Mouse (Mus musculus) lung, postnatal 0 days (tissue): ENCODE measurements around the gene Dmxl2. TPM values are rescaled to one million over a fixed set of nuclear protein-coding genes. Genes with fewer than 3 reads are reported as not detected.

Source experiments
- ATAC-seq: fragments of 200-750 bp; cut with Nextera tagmentation; 2 replicates; pipeline ENCODE4 v1.8.0; 2017; ENCODE audit warnings: moderate library complexity
- DNase-seq: peaks from one replicate; pipeline ENCODE4 v3.0.0-alpha.2; 2016; ENCODE audit warnings: low spot score
- H3K27ac ChIP-seq: fragments of 300-500 bp; sonication (generic); 2 replicates; pipeline ENCODE4 v1.5.1; 2014; ENCODE audit warnings: antibody characterized with exemption, mild to moderate bottlenecking, low read length, mixed read lengths
- H3K27me3 ChIP-seq: fragments of 300-500 bp; sonication (generic); replicated peaks from 2 replicates; pipeline ENCODE4 v1.6.1; 2014; ENCODE audit warnings: low read length, mixed read lengths; ENCODE audit not compliant: insufficient read depth
- H3K36me3 ChIP-seq: fragments of 300-500 bp; sonication (generic); 2 replicates; pipeline ENCODE4 v1.6.1; 2014; ENCODE audit warnings: low read length, mixed read lengths; ENCODE audit not compliant: insufficient read depth
- H3K4me1 ChIP-seq: fragments of 300-500 bp; sonication (generic); 2 replicates; pipeline ENCODE4 v1.6.1; 2014; ENCODE audit warnings: antibody characterized with exemption, low read depth, low read length, mixed read lengths; ENCODE audit not compliant: insufficient read depth
- H3K4me2 ChIP-seq: fragments of 300-500 bp; sonication (generic); replicated peaks from 2 replicates; pipeline ENCODE4 v1.6.1; 2014; ENCODE audit warnings: low read depth, mild to moderate bottlenecking, low read length, moderate library complexity, mixed read lengths
- H3K4me3 ChIP-seq: fragments of 300-500 bp; sonication (generic); 2 replicates; pipeline ENCODE4 v1.5.1; 2014; ENCODE audit warnings: low read depth, low read length
- H3K9ac ChIP-seq: fragments of 300-500 bp; sonication (generic); replicated peaks from 2 replicates; pipeline ENCODE4 v1.6.1; 2014; ENCODE audit warnings: low read depth, mild to moderate bottlenecking
- H3K9me3 ChIP-seq: fragments of 300-500 bp; sonication (generic); 2 replicates; pipeline ENCODE4 v1.6.1; 2016; ENCODE audit warnings: low read length, mixed read lengths
- CTCF ChIP-seq: IDR thresholded peaks from 2 replicates; pipeline ENCODE4 v1.5.1; 2016; ENCODE audit warnings: antibody characterized with exemption, mild to moderate bottlenecking
- EP300 ChIP-seq: IDR thresholded peaks from 2 replicates; pipeline ENCODE4 v1.6.1; 2016; ENCODE audit warnings: antibody characterized with exemption, mild to moderate bottlenecking, control low read depth
- WGBS: fragments of 180-500 bp; shearing (Covaris S2); extraction: QIAGEN DNeasy Blood & Tissue Kit; methylation state at CpG from one replicate; pipeline ENCODE4 v1.1.7; 2014; 5-methylcytosine and 5-hydroxymethylcytosine counted together
- polyA plus RNA-seq: library from polyadenylated mRNA; unstranded; fragments of >200 nt; fragmentation: Nextera tagmentation; extraction: Ambion mirVana; gene quantifications from 2 replicates; pipeline ENCODE4 v1.2.1, GENCODE M21; 2015

Gene Dmxl2
- polyA plus RNA-seq, 1 experiment from 2014 or later: 4.8 TPM

GRCm38 (mm10) chr9:54489599-54489998 is 11.8 kb downstream of the Dmxl2 start:
- Histone ChIP-seq H3K27ac (no peak overlapping the region), H3K9ac (no peak overlapping the region), H3K27me3 (no peaks in the 10 kb centered on the region), H3K36me3 (no peaks in the 10 kb centered on the region), H3K9me3 (no peaks in the 10 kb centered on the region), H3K4me3 (no peak overlapping the region), H3K4me2 (no peak overlapping the region), H3K4me1 (no peaks in the 10 kb centered on the region)
- no peak for TF ChIP-seq CTCF
- DNase-seq: no peak
- WGBS: 57% methylated on average over 2 of the region's 2 CpGs
- ATAC-seq: no peak

GRCm38 (mm10) chr9:54484927-54485326 is 16.5 kb downstream of the Dmxl2 start:
- DNase-seq: no peak
- 84% methylated on average over 2 of the region's 2 CpGs for WGBS
- Histone ChIP-seq H3K9me3 (no peaks in the 10 kb centered on the region), H3K36me3 (no peaks in the 10 kb centered on the region), H3K9ac (no peak overlapping the region), H3K4me1 (no peaks in the 10 kb centered on the region), H3K4me2 (no peak overlapping the region), H3K4me3 (no peak overlapping the region), H3K27me3 (no peaks in the 10 kb centered on the region), H3K27ac (no peak overlapping the region)
- TF ChIP-seq CTCF: no peak
- TF ChIP-seq EP300: no peak
- ATAC-seq: no peak

- no peak overlapping the region for H3K9ac ChIP-seq
- no peak overlapping the region for H3K27ac ChIP-seq
- no peaks in the 10 kb centered on the region for H3K36me3 ChIP-seq
- H3K9me3 ChIP-seq: no peaks in the 10 kb centered on the region
- ATAC-seq: no peak
- 57% methylated on average over 4 of the region's 4 CpGs for WGBS
- no peak for DNase-seq
- TF ChIP-seq CTCF: no peak
- no peak for TF ChIP-seq EP300
- H3K4me2 ChIP-seq: no peak overlapping the region
- H3K4me3 ChIP-seq: no peak overlapping the region
- H3K4me1 ChIP-seq: no peaks in the 10 kb centered on the region
- H3K27me3 ChIP-seq: no peaks in the 10 kb centered on the region
These were observed 18.2 kb downstream of the Dmxl2 start for GRCm38 (mm10) chr9:54483215-54483614.

GRCm38 (mm10) chr9:54482763-54483162 is 18.7 kb downstream of the Dmxl2 start:
- Histone ChIP-seq H3K27ac (no peak overlapping the region), H3K27me3 (no peaks in the 10 kb centered on the region), H3K9me3 (no peaks in the 10 kb centered on the region), H3K4me3 (no peak overlapping the region), H3K9ac (no peak overlapping the region), H3K4me1 (no peaks in the 10 kb centered on the region), H3K36me3 (no peaks in the 10 kb centered on the region), H3K4me2 (no peak overlapping the region)
- ATAC-seq (no peak), DNase-seq (no peak)
- WGBS: 76% methylated on average over 4 of the region's 4 CpGs
- TF ChIP-seq EP300: no peak
- TF ChIP-seq CTCF: no peak

GRCm38 (mm10) chr9:54479054-54479453 is 22.4 kb downstream of the Dmxl2 start:
- Histone ChIP-seq H3K27me3 (no peaks in the 10 kb centered on the region), H3K4me2 (no peak overlapping the region), H3K4me1 (no peaks in the 10 kb centered on the region), H3K9ac (no peak overlapping the region), H3K4me3 (no peak overlapping the region), H3K27ac (no peak overlapping the region), H3K36me3 (no peaks in the 10 kb centered on the region), H3K9me3 (no peaks in the 10 kb centered on the region)
- no peak for TF ChIP-seq EP300
- TF ChIP-seq CTCF: no peak
- 85% methylated on average over 1 of the region's 1 CpGs for WGBS
- DNase-seq: no peak
- ATAC-seq: no peak

- 65% methylated on average over 3 of the region's 3 CpGs for WGBS
- TF ChIP-seq CTCF: no peak
- no peak for TF ChIP-seq EP300
- no peaks in the 10 kb centered on the region for H3K4me1 ChIP-seq
- no peaks in the 10 kb centered on the region for H3K27me3 ChIP-seq
- no peak overlapping the region for H3K4me3 ChIP-seq
- no peak overlapping the region for H3K4me2 ChIP-seq
- H3K9ac ChIP-seq: no peak overlapping the region
- no peaks in the 10 kb centered on the region for H3K9me3 ChIP-seq
- no peak overlapping the region for H3K27ac ChIP-seq
- ATAC-seq (no peak), DNase-seq (no peak)
- H3K36me3 ChIP-seq: no peaks in the 10 kb centered on the region
These were observed 23.3 kb downstream of the Dmxl2 start for GRCm38 (mm10) chr9:54478117-54478516.

- DNase-seq: no peak
- Histone ChIP-seq H3K9me3 (no peaks in the 10 kb centered on the region), H3K4me2 (no peak overlapping the region), H3K27ac (no peak overlapping the region), H3K9ac (no peak overlapping the region), H3K4me1 (no peaks in the 10 kb centered on the region), H3K4me3 (no peak overlapping the region), H3K27me3 (no peaks in the 10 kb centered on the region), H3K36me3 (no peaks in the 10 kb centered on the region)
- TF ChIP-seq CTCF (no peak), EP300 (no peak)
- ATAC-seq: no peak
- 86% methylated on average over 5 of the region's 5 CpGs for WGBS
These were observed 26.9 kb downstream of the Dmxl2 start for GRCm38 (mm10) chr9:54474546-54474945.
